In the genomic region with DNA sequence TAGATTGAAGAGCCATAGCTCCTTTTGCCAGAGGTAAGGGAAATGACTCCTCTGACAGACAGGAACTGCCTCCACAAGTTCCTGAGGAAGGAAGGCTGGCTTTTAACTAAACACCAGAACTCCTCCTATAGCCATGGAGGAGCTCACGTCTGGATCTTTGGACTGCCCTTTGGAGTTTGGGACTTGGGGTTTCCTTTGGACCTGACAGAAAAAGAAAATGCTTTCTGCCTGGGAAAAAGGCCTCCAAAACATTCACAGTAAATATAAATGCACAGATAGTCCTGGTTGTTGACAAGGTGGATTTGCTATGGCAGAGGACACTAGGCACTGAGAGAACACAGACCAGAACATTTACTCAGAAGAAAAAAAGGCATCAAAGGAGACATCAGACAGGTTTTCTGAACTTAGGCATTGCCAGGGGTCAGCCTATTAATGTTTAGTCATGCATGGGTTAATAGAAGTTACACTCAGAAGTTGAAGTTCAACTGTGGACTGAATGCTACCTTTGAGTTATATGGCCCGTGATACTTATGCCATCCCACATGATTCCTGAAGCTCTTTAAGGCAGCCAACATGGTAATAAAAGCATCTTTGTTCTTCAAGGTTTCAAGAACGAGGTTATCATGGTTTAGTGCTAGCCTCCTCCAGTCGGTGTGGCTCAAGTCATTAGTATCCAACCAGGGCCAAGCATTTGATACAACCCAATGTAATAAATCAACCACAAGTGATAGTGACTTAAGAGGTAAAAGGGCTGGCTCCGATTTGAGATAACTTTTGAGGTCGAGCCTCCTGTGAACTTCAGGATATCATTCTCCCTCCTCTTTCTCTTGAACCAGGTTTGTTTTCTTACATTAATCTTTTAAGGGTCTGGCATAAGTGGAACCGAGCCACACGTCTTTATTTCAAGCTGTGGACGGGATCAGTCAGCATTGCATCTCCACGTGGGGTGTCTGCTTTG, we compare ENCODE assay signal across 8 mouse cellular contexts. TPM values are rescaled to one million over a fixed set of nuclear protein-coding genes. Genes with fewer than 3 reads are reported as not detected.
DNase-seq lines count a peak whose midpoint lies in the region; ATAC-seq and TF ChIP-seq lines count a peak whose summit lies in the region.

No protein-coding gene starts in this region.

- WGBS in forebrain, embryonic 15.5 days, result 20% methylated on average over 10 of the region's 10 CpGs
- WGBS in limb, embryonic 11.5 days, result 16% methylated on average over 10 of the region's 10 CpGs
- 4% methylated on average over 10 of the region's 10 CpGs for WGBS in small intestine, adult 2 months

- no peaks in the 10 kb centered on the region for H3K9me3 ChIP-seq in forebrain, embryonic 15.5 days
- H3K9me3 ChIP-seq in limb, embryonic 11.5 days (ENCODE audit: control insufficient read depth, low read length), result no peaks in the 10 kb centered on the region

- no peak for TF ChIP-seq CTCF in testis, adult 2 months (IDR thresholded peaks at IDR 0.05; ENCODE audit: control insufficient read depth, insufficient read depth, insufficient replicate concordance, low read depth, low read length)
- no peak for TF ChIP-seq CTCF in small intestine, adult 2 months (IDR thresholded peaks at IDR 0.05; ENCODE audit: extremely low read depth, insufficient read length, insufficient replicate concordance, low read depth, low read length)

- no peaks in the 10 kb centered on the region for H3K36me3 ChIP-seq in testis, adult 2 months (ENCODE audit: control insufficient read depth, insufficient read depth, low read length)
- no peaks in the 10 kb centered on the region for H3K36me3 ChIP-seq in forebrain, embryonic 15.5 days
- no peaks in the 10 kb centered on the region for H3K36me3 ChIP-seq in limb, embryonic 11.5 days (ENCODE audit: control insufficient read depth, insufficient read depth, low read length)
- peaks cover 2% of the 10 kb centered on the region; the same call in 1 of the 2 replicates for H3K36me3 ChIP-seq in small intestine, adult 2 months (ENCODE audit: control insufficient read depth, insufficient read depth, low read length)

- TF ChIP-seq POLR2A in testis, adult 2 months (IDR thresholded peaks at IDR 0.05; ENCODE audit: control insufficient read depth, low read depth, low read length), result no peak
- no peak for TF ChIP-seq POLR2A in small intestine, adult 2 months (IDR thresholded peaks at IDR 0.05; ENCODE audit: low read depth, low read length)

- ATAC-seq in forebrain, embryonic 15.5 days (replicated peaks), result no peak
- no peak for ATAC-seq in limb, embryonic 11.5 days (ENCODE audit: insufficient number of reproducible peaks, low FRiP score, low TSS enrichment, low read depth)

- no peaks in the 10 kb centered on the region for H3K4me1 ChIP-seq in testis, adult 2 months (ENCODE audit: control insufficient read depth, insufficient read depth, low read length)
- peaks cover 11% of the 10 kb centered on the region for H3K4me1 ChIP-seq in forebrain, embryonic 15.5 days
- no peaks in the 10 kb centered on the region for H3K4me1 ChIP-seq in limb, embryonic 11.5 days (ENCODE audit: control insufficient read depth, insufficient read depth, low read length)
- peaks cover 5% of the 10 kb centered on the region; the same call in 1 of the 2 replicates for H3K4me1 ChIP-seq in small intestine, adult 2 months (ENCODE audit: control insufficient read depth, insufficient read depth, insufficient read length, low read length)

- intact Hi-C loops in left cerebral cortex, postnatal 36 days (cut with DNase I), result no loop called here

- H3K27me3 ChIP-seq in testis, adult 2 months (ENCODE audit: control insufficient read depth, insufficient read depth, low read length), result no peaks in the 10 kb centered on the region
- no peaks in the 10 kb centered on the region for H3K27me3 ChIP-seq in forebrain, embryonic 15.5 days
- no peaks in the 10 kb centered on the region for H3K27me3 ChIP-seq in limb, embryonic 11.5 days (ENCODE audit: control insufficient read depth, insufficient read depth, low read length)
- H3K27me3 ChIP-seq in small intestine, adult 2 months (ENCODE audit: control insufficient read depth, insufficient read depth, low read length), result no peaks in the 10 kb centered on the region

- peak overlapping the region; percentile 17 for H3K27ac ChIP-seq in testis, adult 2 months (ENCODE audit: control insufficient read depth, insufficient read depth, low read depth, low read length)
- H3K27ac ChIP-seq in forebrain, embryonic 15.5 days (replicated peaks), result no peak overlapping the region; the same call in 1 of the 2 replicates
- H3K27ac ChIP-seq in limb, embryonic 11.5 days (replicated peaks; ENCODE audit: low read depth, low read length), result no peak overlapping the region
- peak overlapping the region; percentile 66 for H3K27ac ChIP-seq in small intestine, adult 2 months (ENCODE audit: insufficient read depth, low read depth, low read length)

- H3K9ac ChIP-seq in forebrain, embryonic 15.5 days (replicated peaks), result peak overlapping the region; percentile 80
- no peak overlapping the region for H3K9ac ChIP-seq in limb, embryonic 11.5 days (ENCODE audit: low read length)

- peak overlapping the region; percentile 97 for H3K4me3 ChIP-seq in testis, adult 2 months (ENCODE audit: control insufficient read depth, low read depth, low read length)
- H3K4me3 ChIP-seq in forebrain, embryonic 15.5 days, result peak overlapping the region; percentile 91
- H3K4me3 ChIP-seq in limb, embryonic 11.5 days (ENCODE audit: low read depth, low read length), result peak overlapping the region; percentile 58
- peak overlapping the region; percentile 94 for H3K4me3 ChIP-seq in small intestine, adult 2 months (ENCODE audit: low read depth, low read length)

- peak overlapping the region; percentile 65 for H3K4me2 ChIP-seq in forebrain, embryonic 15.5 days (replicated peaks)
- peak overlapping the region; percentile 59 for H3K4me2 ChIP-seq in limb, embryonic 11.5 days (ENCODE audit: low read depth, severe bottlenecking)

- no peak for DNase-seq in testis, postnatal 10 days (ENCODE audit: low spot score)
- DNase-seq in limb, embryonic 11.5 days (ENCODE audit: low spot score), result no peak
- no peak for DNase-seq in left cerebral cortex, postnatal 36 days (ENCODE audit: low spot score in 2 of 2)
- no peak for DNase-seq in urinary bladder, postnatal 36 days (ENCODE audit: low spot score in 2 of 2)
- no peak for DNase-seq in spleen, postnatal 4 days (ENCODE audit: low spot score in 2 of 2)

RNA-seq across cellular contexts. Expression of a gene that starts 1.1 kb away (rescaled TPM):
- 4.0 and 4.5 TPM in 2 replicates for polyA plus RNA-seq in testis, adult 2 months (2012; rRNA removed)
- 12.1 and 13.8 TPM in 2 replicates for polyA plus RNA-seq in forebrain, embryonic 15.5 days (2015; fragmentation: Nextera tagmentation; extraction: Ambion mirVana)
- polyA plus RNA-seq in limb, embryonic 11.5 days (2014; fragmentation: Nextera tagmentation; extraction: Ambion mirVana), result 7.8 and 8.3 TPM in 2 replicates
- 19.6 and 25.3 TPM in 2 replicates for polyA plus RNA-seq in small intestine, adult 2 months (2012; rRNA removed)
- total RNA-seq in left cerebral cortex, postnatal 36 days (2021), result 10 to 100 TPM; 11.9 to 18.7 TPM

RNA-seq across cellular contexts. Expression of a gene that starts 23.6 kb away (rescaled TPM):
- polyA plus RNA-seq in testis, adult 2 months (2012; rRNA removed), result 1.1 and 1.8 TPM in 2 replicates
- polyA plus RNA-seq in forebrain, embryonic 15.5 days (2015; fragmentation: Nextera tagmentation; extraction: Ambion mirVana), result 23.1 and 25.3 TPM in 2 replicates
- 20.4 and 21.4 TPM in 2 replicates for polyA plus RNA-seq in limb, embryonic 11.5 days (2014; fragmentation: Nextera tagmentation; extraction: Ambion mirVana)
- 0.75 and 1.4 TPM in 2 replicates for polyA plus RNA-seq in small intestine, adult 2 months (2012; rRNA removed)
- total RNA-seq in left cerebral cortex, postnatal 36 days (2021), result 10 to 100 TPM; 16.2 to 23.9 TPM

Comparison
In these comparisons a context has a peak if more than half of its experiments do, and no peak if none do; other contexts are left out.
1. H3K27ac ChIP-seq: peak in testis, adult 2 months (single experiment) and small intestine, adult 2 months (single experiment); none in forebrain, embryonic 15.5 days (single experiment) and limb, embryonic 11.5 days (single experiment).
2. Peak in every context shown above with its lines, with median percentiles within 50 percentile points of each other: H3K4me3 ChIP-seq.